Mouse (Mus musculus): ENCODE results near the gene Max.

Max gene

GRCm38 (mm10) chr12:76920398-76920797 lies 41.6 kb downstream of the Max start:
- no peak for DNase-seq (ENCODE audit: low spot score)

DNA sequence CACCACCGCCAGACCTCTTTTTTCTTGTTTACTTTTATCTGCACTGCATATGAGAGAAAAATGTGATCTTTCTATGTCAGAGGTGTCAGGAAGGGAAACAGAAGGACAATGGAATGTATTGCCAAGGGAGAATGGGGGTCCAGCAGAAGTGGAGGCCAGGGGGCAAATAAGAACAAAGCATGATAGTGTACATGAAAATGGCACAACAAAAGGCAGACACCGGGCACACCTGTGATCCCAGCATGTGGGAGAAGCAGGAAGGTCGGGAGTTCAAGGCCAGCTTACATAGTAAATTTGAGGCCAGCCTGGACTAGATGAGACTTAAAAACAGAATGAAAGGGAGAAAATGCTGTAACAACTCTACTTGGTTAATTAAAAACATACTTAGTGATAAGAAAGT lies 43.1 kb downstream of the Max start:
- DNase-seq (ENCODE audit: low spot score): no peak

GRCm38 (mm10) chr12:76918113-76918512 lies 43.9 kb downstream of the Max start:
- no peak for DNase-seq (ENCODE audit: low spot score)

GRCm38 (mm10) chr12:76916163-76916562 lies 45.8 kb downstream of the Max start:
- DNase-seq (ENCODE audit: low spot score): no peak

DNA sequence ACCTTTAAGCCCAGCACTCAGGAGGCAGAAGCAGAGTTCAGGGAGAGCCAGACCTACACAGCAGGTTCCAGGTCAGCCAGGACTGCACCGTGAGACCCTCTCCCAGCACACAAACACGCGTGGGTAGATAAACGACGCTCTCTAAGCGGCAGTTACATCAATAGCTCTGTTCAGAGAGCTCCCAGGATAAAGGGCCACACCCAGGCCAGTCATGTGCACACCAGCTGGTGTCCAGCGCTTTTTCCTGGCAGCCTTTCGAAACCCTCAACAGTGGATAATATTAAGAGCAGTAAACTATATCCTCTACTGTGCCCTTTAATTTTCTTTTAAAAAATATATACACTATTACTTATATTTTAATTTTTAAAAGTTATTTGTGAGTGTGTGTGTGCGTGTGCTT lies 49.8 kb downstream of the Max start:
- DNase-seq (ENCODE audit: low spot score): no peak

- DNase-seq (ENCODE audit: low spot score): no peak
These were observed 50.8 kb downstream of the Max start for GRCm38 (mm10) chr12:76911171-76911726.

GRCm38 (mm10) chr12:76910258-76910940 lies 51.6 kb downstream of the Max start:
- no peak for DNase-seq (ENCODE audit: low spot score)

DNA sequence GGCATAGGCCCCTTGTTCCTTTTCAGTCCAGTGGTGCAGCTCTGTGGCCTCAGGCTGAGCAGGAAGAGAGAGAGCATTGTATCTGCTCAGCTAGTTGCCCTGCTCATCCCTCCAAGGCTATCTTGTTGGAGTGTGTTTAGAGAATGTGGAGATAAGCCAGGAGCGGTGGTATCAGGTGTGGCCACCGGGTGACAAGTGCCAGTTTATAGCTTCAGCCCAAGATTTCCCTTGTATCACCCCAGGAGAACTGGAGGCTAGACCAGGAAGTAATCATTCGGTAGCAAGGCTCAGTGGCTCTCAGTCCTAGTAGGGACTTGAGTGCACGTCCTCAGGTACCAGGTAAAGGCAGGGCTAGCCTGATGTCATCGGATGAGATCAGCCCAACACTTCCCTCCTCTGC lies 52.8 kb downstream of the Max start:
- DNase-seq (ENCODE audit: low spot score): no peak

GRCm38 (mm10) chr12:76906278-76906677 lies 55.7 kb downstream of the Max start:
- DNase-seq (ENCODE audit: low spot score): no peak

DNA sequence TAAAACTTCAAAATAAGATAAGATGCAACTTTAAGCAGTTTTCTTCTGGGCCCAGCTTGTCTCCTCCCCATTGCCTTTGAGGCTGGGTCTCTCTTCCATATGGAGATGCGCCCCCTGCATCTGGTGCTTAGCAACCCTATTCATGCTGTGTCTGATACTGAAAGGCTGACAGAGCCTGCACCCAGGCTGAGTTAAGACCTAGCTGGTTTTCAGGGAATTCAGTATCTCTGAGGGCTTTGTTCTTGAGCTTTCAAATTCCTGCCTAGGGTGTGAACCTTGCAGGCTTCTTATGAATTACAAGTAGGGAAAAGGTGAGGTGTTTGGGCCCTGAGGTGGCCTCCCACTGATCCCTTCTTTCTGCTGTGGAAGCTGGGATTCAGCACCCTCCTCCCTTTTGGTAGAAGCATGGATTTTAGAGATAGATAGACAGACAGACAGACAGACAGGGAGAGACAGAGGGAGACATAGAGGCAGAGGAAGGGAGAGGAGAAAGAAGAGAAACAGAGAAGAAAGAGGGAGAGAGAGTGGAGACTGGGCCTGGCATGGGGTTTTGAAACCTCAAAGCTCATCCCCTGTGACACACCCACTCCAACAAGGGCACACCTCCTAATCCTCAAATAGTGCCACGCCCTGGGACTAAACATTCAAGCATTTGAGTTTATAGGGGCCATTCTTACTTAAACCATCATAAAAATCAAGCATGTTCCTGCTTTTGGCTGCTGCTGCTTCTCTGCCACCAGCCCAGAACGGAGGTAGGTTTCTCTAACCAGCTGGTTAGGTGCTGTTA lies 60.3 kb downstream of the Max start:
- DNase-seq (ENCODE audit: low spot score): peak; percentile 32

- no peak for DNase-seq (ENCODE audit: low spot score)
These were observed 62.6 kb downstream of the Max start for GRCm38 (mm10) chr12:76899261-76899975.

GRCm38 (mm10) chr12:76898141-76898540 lies 63.9 kb downstream of the Max start:
- DNase-seq (ENCODE audit: low spot score): no peak

- DNase-seq (ENCODE audit: low spot score): no peak
These were observed 65.0 kb downstream of the Max start for GRCm38 (mm10) chr12:76897006-76897405.

DNA sequence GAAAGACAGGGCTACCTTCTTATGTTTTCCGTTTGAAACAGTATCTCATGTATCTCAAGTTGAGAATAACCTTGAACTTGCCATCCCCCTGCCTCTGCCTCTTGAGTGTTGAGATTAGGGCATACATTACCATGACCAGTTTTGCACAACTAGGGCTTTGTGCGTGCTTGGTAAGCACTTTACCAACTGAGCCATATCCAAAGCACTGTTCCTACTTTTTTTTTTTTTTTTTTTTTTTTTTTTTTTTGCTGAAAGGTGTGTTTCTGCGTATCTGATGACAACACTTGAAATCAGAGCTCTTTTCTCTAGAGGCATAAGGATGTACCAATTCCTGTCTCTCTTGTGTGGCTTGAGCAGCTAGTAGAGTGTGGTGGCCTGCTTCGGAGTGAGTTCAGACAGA lies 65.4 kb downstream of the Max start:
- DNase-seq (ENCODE audit: low spot score): no peak

DNA sequence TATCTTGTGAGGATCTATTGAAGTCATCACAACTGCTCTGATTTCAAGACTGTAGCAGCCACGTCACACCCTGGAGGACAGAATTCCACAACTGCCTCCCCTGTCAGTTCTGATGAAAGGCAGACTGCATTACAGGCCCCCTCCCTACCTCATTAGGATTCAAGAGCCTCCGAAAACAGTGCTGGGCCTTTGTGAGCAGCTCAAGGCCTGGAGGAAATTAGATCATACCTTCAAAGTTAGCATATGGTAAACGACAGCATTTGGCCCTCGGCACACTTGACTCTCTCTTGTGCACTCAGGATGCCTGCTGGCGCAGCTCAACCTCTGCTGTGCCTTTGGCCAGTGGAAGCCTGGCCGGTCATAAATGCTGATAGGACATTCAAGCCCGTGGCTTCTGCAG lies 66.2 kb downstream of the Max start:
- no peak for DNase-seq (ENCODE audit: low spot score)

DNA sequence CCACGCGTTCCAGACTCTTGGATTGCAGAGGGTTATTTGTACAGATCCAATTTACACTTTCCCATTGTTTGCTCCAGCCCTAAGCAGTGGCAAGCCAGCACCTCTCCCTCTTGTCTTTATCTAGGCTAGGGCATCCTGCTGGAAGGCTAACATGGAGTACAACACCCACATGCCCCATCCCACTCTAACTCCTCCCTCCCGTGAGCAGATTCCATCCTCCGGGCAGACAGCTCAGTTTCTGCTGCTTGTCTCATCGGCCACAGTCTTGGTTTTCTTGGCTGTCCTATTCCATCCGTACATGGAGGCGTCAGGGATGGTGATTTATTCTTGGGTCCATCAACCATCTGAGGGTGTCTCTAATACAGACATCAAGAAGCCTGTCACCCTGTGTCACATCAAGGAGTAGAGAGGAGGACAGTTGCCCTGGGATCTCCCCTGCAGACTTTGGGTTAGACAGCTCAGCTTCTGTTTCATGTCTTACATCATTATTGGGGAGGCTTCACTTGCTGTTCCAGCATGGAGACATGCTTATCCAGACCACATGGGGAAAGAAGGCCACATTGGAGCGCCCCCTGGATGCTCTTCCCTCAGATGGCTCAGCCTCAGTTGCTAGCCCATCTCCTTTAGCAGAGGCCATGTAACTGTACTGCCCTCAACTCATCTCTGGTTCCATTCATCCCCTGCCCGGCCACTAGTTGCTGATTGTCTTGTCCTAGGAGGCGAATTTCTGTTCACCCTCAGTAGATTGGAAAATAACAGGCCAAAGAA lies 67.0 kb downstream of the Max start:
- no peak for DNase-seq (ENCODE audit: low spot score)

- DNase-seq (ENCODE audit: low spot score): no peak
These were observed 68.9 kb downstream of the Max start for GRCm38 (mm10) chr12:76892910-76893695.

DNA sequence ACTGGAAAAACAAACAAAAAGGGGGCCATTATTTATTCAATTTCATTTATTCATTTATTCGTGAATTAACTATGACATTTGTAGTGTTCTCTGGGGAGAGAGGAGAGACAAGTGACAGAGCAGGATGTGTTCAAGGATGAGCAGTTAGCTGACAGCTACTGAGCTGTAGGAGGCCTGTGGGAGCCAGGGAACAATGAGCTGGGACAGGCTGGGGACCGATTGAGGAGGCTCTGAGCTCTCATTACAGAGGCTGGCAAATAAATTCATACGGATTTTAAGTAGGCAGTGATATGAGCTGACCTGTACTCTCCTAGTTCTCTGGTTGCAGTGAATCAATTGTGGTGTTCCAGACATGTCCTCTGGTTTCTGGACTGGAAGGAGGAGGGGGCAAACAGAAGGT lies 70.8 kb downstream of the Max start:
- no peak for DNase-seq (ENCODE audit: low spot score)

- DNase-seq (ENCODE audit: low spot score): no peak
These were observed 72.4 kb downstream of the Max start for GRCm38 (mm10) chr12:76889404-76890184.

GRCm38 (mm10) chr12:76887941-76888340 lies 74.1 kb downstream of the Max start:
- no peak for DNase-seq (ENCODE audit: low spot score)
